Mouse (Mus musculus): Measurements from ENCODE around the gene Sorl1. TPM values are rescaled to one million over a fixed set of nuclear protein-coding genes. Genes with fewer than 3 reads are reported as not detected.
A peak's percentile ranks its signal among the peaks of the same experiment; 100 is the strongest.

Gene Sorl1
- polyA plus RNA-seq, 1 experiment from 2014 or later = 11.5 TPM

DNA sequence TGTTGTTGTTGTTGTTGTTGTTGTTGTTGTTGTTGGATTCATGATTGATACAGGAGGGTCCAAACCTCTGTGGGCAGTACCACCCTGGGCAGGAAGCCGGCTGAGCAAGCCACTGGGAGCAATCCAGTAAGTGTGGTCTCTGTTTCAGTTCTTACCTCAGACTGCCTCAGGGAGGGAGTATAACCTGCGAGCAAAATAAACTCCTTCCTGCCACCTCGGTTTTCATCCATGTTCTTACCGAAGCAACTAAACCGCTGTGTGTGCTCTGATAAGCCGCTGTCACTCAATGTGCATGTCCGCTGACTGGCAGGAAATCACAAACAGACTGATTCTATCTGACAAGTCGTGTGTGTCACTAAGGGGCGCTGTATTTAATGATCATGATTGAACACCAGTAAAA lies 91.7 kb downstream of the Sorl1 start:
- WGBS = 62% methylated on average over 9 of the region's 9 CpGs

DNA sequence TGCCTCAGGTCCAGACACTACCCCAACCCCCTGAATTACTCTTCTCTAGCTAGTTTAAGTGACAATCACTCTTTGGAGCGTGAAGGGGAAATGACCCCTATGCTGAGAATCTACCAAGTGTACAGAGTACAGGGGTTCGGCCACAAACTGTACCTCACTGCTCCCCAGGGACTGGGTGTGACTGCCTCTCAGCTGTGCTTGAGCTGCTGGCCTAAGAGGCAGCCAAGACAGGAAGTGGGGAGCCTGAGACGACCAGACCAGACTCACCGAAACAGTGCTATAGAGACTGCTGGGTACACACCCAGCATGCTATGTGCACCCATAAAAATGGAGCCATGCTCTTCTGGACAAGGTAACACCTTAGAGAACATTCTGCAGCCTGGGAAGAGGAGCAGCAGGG lies 95.3 kb downstream of the Sorl1 start:
- no peak overlapping the region for H3K4me2 ChIP-seq (replicated peaks; ENCODE audit: low read depth, low read length)
- no peak overlapping the region for H3K4me3 ChIP-seq (ENCODE audit: low read length)
- WGBS = 44% methylated on average over 4 of the region's 4 CpGs
- no peaks in the 10 kb centered on the region for H3K4me1 ChIP-seq (ENCODE audit: control insufficient read depth, insufficient read depth, low read length)
- no peak overlapping the region for H3K27ac ChIP-seq (ENCODE audit: low read depth, low read length)
- H3K9ac ChIP-seq (ENCODE audit: low read depth, low read length) = no peak overlapping the region
- no peaks in the 10 kb centered on the region for H3K9me3 ChIP-seq (ENCODE audit: control insufficient read depth, low read length)
- H3K27me3 ChIP-seq (ENCODE audit: control insufficient read depth, insufficient read depth, low read length) = no peaks in the 10 kb centered on the region
- H3K36me3 ChIP-seq (ENCODE audit: control insufficient read depth, insufficient read depth, low read length) = peaks cover 4% of the 10 kb centered on the region; the same call in 1 of the 2 replicates
- ATAC-seq (ENCODE audit: low FRiP score, low TSS enrichment) = no peak

More for the DNA sequence above, 91.7 kb downstream of the Sorl1 start:
- Histone ChIP-seq H3K27ac (ENCODE audit: low read depth, low read length) (no peak overlapping the region), H3K4me2 (replicated peaks; ENCODE audit: low read depth, low read length) (no peak overlapping the region), H3K36me3 (ENCODE audit: control insufficient read depth, insufficient read depth, low read length) (no peaks in the 10 kb centered on the region; the same call in 1 of the 2 replicates), H3K9me3 (ENCODE audit: control insufficient read depth, low read length) (no peaks in the 10 kb centered on the region), H3K27me3 (ENCODE audit: control insufficient read depth, insufficient read depth, low read length) (no peaks in the 10 kb centered on the region), H3K4me1 (ENCODE audit: control insufficient read depth, insufficient read depth, low read length) (no peaks in the 10 kb centered on the region), H3K9ac (ENCODE audit: low read depth, low read length) (no peak overlapping the region), H3K4me3 (ENCODE audit: low read length) (no peak overlapping the region)
- ATAC-seq (ENCODE audit: low FRiP score, low TSS enrichment) = no peak

DNA sequence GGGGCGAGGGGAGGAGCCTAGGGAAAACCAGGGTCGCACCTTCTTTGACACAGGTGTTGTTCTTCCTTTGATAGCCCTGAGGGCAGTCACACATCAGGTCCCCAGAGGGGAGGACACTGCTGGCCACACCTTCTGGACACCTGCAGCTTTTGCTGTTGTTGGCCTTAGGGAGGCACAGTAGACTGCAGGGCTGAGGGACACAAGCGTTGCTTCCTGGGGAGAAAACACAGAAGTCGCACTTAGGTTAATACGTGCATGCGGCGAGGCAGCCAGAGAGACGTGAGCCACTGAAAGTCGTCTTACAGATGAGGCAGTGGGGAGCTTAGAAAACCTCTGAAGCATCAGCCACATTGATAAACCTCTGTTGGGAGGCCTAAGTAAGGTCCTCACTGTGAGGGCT lies 99.8 kb downstream of the Sorl1 start:
- H3K27ac ChIP-seq (ENCODE audit: low read depth, low read length) = no peak overlapping the region
- ATAC-seq (ENCODE audit: low FRiP score, low TSS enrichment) = no peak

DNA sequence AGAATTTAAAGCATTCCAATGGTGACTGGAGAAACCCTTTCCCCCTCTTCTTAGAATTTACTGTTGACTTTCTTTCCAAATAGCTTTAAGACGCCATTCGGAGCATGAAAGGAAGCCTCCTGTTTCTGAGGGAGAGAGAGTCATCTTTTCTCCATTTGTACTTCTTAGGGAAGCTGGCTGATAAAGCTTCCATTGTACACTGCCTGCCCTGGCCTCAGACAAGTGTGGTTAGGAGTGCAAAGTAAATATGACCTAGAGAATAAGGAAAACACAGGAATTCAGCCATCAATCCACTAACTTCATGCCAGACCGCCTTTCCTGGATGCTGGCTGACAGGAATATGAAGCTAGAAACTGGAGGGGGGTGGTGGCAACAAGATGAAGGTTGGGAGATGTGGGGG lies 100.7 kb downstream of the Sorl1 start:
- Histone ChIP-seq H3K36me3 (ENCODE audit: control insufficient read depth, insufficient read depth, low read length) (peaks cover 4% of the 10 kb centered on the region; the same call in 1 of the 2 replicates), H3K27me3 (ENCODE audit: control insufficient read depth, insufficient read depth, low read length) (no peaks in the 10 kb centered on the region), H3K9me3 (ENCODE audit: control insufficient read depth, low read length) (no peaks in the 10 kb centered on the region), H3K4me2 (replicated peaks; ENCODE audit: low read depth, low read length) (no peak overlapping the region), H3K9ac (ENCODE audit: low read depth, low read length) (no peak overlapping the region), H3K27ac (ENCODE audit: low read depth, low read length) (no peak overlapping the region), H3K4me3 (ENCODE audit: low read length) (no peak overlapping the region), H3K4me1 (ENCODE audit: control insufficient read depth, insufficient read depth, low read length) (0 out of 2 replicates have a peak, but pooled peaks cover 6% of the 10 kb centered on the region)
- WGBS = 34% methylated on average over 3 of the region's 3 CpGs
- ATAC-seq (ENCODE audit: low FRiP score, low TSS enrichment) = no peak

More for the DNA sequence above, 99.8 kb downstream of the Sorl1 start:
- Histone ChIP-seq H3K4me2 (replicated peaks; ENCODE audit: low read depth, low read length) (no peak overlapping the region), H3K27me3 (ENCODE audit: control insufficient read depth, insufficient read depth, low read length) (no peaks in the 10 kb centered on the region), H3K4me1 (ENCODE audit: control insufficient read depth, insufficient read depth, low read length) (0 out of 2 replicates have a peak, but pooled peaks cover 6% of the 10 kb centered on the region), H3K9ac (ENCODE audit: low read depth, low read length) (no peak overlapping the region), H3K4me3 (ENCODE audit: low read length) (no peak overlapping the region), H3K36me3 (ENCODE audit: control insufficient read depth, insufficient read depth, low read length) (peaks cover 4% of the 10 kb centered on the region; the same call in 1 of the 2 replicates), H3K9me3 (ENCODE audit: control insufficient read depth, low read length) (no peaks in the 10 kb centered on the region)
- 76% methylated on average over 9 of the region's 9 CpGs for WGBS

DNA sequence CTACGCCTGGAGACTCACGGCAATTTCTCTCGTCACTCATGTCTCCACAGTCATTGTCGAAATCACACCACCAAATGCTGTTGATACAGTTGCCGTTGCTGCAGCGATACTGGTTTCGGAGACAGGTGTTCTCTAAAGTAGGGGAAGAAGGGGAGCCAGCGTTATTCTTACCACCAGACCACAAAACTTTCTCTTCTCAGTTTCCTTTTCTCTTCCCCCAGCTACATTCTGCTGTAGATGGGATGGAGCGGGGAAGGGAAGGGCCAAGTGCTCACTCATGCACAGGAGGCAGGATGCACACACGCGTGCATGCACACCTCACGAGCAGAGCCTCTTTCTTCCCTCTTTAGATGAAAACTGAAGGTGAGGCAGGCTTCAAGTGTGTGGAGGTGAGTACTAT lies 101.8 kb downstream of the Sorl1 start:
- ATAC-seq (ENCODE audit: low FRiP score, low TSS enrichment) = no peak
- Histone ChIP-seq H3K4me1 (ENCODE audit: control insufficient read depth, insufficient read depth, low read length) (0 out of 2 replicates have a peak, but pooled peaks cover 6% of the 10 kb centered on the region), H3K4me3 (ENCODE audit: low read length) (no peak overlapping the region), H3K4me2 (replicated peaks; ENCODE audit: low read depth, low read length) (no peak overlapping the region), H3K9ac (ENCODE audit: low read depth, low read length) (no peak overlapping the region), H3K9me3 (ENCODE audit: control insufficient read depth, low read length) (no peaks in the 10 kb centered on the region), H3K27me3 (ENCODE audit: control insufficient read depth, insufficient read depth, low read length) (no peaks in the 10 kb centered on the region), H3K36me3 (ENCODE audit: control insufficient read depth, insufficient read depth, low read length) (peaks cover 4% of the 10 kb centered on the region; the same call in 1 of the 2 replicates), H3K27ac (ENCODE audit: low read depth, low read length) (no peak overlapping the region)
- 84% methylated on average over 12 of the region's 12 CpGs for WGBS

DNA sequence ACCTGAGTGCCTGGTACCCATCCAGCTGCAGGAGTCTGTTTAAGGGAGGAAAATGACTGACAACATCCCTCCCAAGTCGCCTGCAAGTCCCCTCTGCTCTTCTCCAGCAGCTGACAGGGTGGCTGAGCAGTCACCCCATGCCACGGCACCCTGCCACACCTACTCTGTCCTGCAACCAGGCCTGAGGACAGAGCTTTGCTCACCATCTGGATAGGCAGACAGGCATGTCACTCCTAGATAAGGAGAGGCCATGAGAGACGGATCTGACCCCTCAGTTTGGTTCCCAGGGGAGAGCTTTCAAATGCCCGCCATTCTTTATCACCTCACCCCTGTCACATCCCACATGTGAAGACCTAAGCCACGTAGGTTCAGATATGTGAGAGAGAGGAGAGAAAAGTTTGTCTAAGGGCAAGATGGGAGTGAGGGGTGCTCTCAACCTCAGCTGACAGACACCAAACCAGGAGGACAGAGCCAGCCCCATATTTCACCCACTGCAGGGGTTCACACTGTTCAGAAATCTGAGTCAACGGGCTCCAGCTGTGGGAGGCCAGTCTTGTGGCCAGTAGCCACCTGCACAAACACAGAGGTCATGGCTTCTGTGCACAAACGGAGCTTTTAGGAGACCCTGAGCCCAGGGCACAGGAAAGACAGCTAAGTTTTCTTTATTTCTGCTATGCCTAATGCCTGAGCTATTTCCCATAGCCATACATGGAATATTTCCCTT lies 104.6 kb downstream of the Sorl1 start:
- ATAC-seq (ENCODE audit: low FRiP score, low TSS enrichment) = peak; percentile 82

DNA sequence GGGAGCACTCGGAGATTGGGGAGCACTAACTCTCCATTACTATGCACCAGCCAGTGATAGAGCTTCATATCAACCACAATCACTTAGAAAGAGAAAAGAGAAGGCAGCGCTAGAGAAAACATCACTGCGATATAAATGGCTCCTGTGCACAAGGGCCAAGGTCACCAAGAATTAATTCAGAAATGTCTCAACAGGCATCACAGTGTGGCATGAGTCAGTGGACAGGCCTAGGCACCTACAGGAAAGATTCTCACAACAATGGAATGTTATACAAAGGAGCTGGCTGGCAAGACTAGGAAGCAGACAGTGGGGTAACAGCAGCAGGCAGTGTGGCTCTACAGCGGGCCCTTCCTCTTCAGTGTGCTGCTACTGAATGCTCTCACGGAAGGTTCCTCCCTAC lies 115.6 kb downstream of the Sorl1 start:
- Histone ChIP-seq H3K36me3 (ENCODE audit: control insufficient read depth, insufficient read depth, low read length) (no peaks in the 10 kb centered on the region), H3K4me3 (ENCODE audit: low read length) (no peak overlapping the region), H3K4me2 (replicated peaks; ENCODE audit: low read depth, low read length) (no peak overlapping the region), H3K27ac (ENCODE audit: low read depth, low read length) (no peak overlapping the region), H3K27me3 (ENCODE audit: control insufficient read depth, insufficient read depth, low read length) (no peaks in the 10 kb centered on the region), H3K9me3 (ENCODE audit: control insufficient read depth, low read length) (no peaks in the 10 kb centered on the region), H3K9ac (ENCODE audit: low read depth, low read length) (no peak overlapping the region), H3K4me1 (ENCODE audit: control insufficient read depth, insufficient read depth, low read length) (no peaks in the 10 kb centered on the region)
- WGBS = 95% methylated on average over 5 of the region's 5 CpGs
- no peak for ATAC-seq (ENCODE audit: low FRiP score, low TSS enrichment)

More for the DNA sequence above, 104.6 kb downstream of the Sorl1 start:
- H3K4me3 ChIP-seq (ENCODE audit: low read length) = no peak overlapping the region
- H3K36me3 ChIP-seq (ENCODE audit: control insufficient read depth, insufficient read depth, low read length) = peaks cover 4% of the 10 kb centered on the region; the same call in 1 of the 2 replicates
- no peak overlapping the region for H3K4me2 ChIP-seq (replicated peaks; ENCODE audit: low read depth, low read length)
- no peak overlapping the region for H3K9ac ChIP-seq (ENCODE audit: low read depth, low read length)
- no peaks in the 10 kb centered on the region for H3K27me3 ChIP-seq (ENCODE audit: control insufficient read depth, insufficient read depth, low read length)
- peaks cover 4% of the 10 kb centered on the region; the same call in 1 of the 2 replicates for H3K9me3 ChIP-seq (ENCODE audit: control insufficient read depth, low read length)
- WGBS = 11% methylated on average over 7 of the region's 7 CpGs
- H3K27ac ChIP-seq (ENCODE audit: low read depth, low read length) = no peak overlapping the region
- 0 out of 2 replicates have a peak, but pooled peaks cover 6% of the 10 kb centered on the region for H3K4me1 ChIP-seq (ENCODE audit: control insufficient read depth, insufficient read depth, low read length)

DNA sequence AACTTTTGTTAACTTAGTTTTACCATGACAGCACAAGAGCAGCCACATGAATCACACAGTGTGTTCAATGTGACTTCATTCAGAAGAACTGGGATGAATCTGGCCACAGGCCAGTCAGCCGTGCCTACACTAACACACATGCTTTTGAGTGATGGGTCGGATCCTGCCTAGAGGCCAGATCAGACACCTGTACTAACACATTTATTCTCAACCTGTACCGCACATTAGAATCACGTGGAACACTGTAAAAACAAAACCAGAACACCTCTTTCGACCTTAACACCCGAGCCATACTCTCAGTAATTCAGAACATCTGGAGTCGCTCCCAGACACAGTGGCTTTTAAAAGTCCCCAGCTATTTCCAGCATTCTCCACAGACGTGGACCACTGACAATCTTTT lies 119.0 kb downstream of the Sorl1 start:
- ATAC-seq (ENCODE audit: low FRiP score, low TSS enrichment) = 0 out of 2 replicates have a peak, but pooled peaks have one; percentile 55
- Histone ChIP-seq H3K4me3 (ENCODE audit: low read length) (no peak overlapping the region), H3K27me3 (ENCODE audit: control insufficient read depth, insufficient read depth, low read length) (no peaks in the 10 kb centered on the region), H3K36me3 (ENCODE audit: control insufficient read depth, insufficient read depth, low read length) (no peaks in the 10 kb centered on the region), H3K9me3 (ENCODE audit: control insufficient read depth, low read length) (no peaks in the 10 kb centered on the region), H3K27ac (ENCODE audit: low read depth, low read length) (no peak overlapping the region), H3K4me1 (ENCODE audit: control insufficient read depth, insufficient read depth, low read length) (no peaks in the 10 kb centered on the region), H3K9ac (ENCODE audit: low read depth, low read length) (no peak overlapping the region), H3K4me2 (replicated peaks; ENCODE audit: low read depth, low read length) (no peak overlapping the region)
- WGBS = 29% methylated on average over 8 of the region's 8 CpGs

DNA sequence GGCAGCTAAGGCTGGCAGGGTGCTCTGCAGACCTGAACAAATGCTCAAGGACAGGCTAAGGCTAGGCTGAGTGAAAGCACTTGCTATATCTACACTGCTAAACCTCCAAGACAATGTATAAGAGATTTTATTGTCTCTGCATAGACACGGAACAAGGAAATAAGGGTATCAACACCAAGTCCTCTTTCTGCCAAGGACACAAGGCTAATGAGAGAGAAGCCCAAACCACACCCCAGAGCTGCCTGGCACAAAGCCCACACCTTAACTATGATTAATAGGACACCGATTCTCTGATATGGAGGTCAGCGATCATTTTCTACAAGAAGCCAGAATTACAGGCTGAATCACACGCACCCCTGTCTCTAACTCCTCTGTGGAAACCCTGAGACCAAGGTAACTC lies 120.0 kb downstream of the Sorl1 start:
- Histone ChIP-seq H3K9ac (ENCODE audit: low read depth, low read length) (no peak overlapping the region), H3K4me3 (ENCODE audit: low read length) (no peak overlapping the region), H3K4me2 (replicated peaks; ENCODE audit: low read depth, low read length) (no peak overlapping the region), H3K27ac (ENCODE audit: low read depth, low read length) (no peak overlapping the region), H3K36me3 (ENCODE audit: control insufficient read depth, insufficient read depth, low read length) (no peaks in the 10 kb centered on the region), H3K4me1 (ENCODE audit: control insufficient read depth, insufficient read depth, low read length) (no peaks in the 10 kb centered on the region), H3K9me3 (ENCODE audit: control insufficient read depth, low read length) (no peaks in the 10 kb centered on the region), H3K27me3 (ENCODE audit: control insufficient read depth, insufficient read depth, low read length) (no peaks in the 10 kb centered on the region)
- ATAC-seq (ENCODE audit: low FRiP score, low TSS enrichment) = no peak
- 83% methylated on average over 4 of the region's 4 CpGs for WGBS
